Mouse (Mus musculus): Measurements from ENCODE around the gene Cep350.

DNA sequence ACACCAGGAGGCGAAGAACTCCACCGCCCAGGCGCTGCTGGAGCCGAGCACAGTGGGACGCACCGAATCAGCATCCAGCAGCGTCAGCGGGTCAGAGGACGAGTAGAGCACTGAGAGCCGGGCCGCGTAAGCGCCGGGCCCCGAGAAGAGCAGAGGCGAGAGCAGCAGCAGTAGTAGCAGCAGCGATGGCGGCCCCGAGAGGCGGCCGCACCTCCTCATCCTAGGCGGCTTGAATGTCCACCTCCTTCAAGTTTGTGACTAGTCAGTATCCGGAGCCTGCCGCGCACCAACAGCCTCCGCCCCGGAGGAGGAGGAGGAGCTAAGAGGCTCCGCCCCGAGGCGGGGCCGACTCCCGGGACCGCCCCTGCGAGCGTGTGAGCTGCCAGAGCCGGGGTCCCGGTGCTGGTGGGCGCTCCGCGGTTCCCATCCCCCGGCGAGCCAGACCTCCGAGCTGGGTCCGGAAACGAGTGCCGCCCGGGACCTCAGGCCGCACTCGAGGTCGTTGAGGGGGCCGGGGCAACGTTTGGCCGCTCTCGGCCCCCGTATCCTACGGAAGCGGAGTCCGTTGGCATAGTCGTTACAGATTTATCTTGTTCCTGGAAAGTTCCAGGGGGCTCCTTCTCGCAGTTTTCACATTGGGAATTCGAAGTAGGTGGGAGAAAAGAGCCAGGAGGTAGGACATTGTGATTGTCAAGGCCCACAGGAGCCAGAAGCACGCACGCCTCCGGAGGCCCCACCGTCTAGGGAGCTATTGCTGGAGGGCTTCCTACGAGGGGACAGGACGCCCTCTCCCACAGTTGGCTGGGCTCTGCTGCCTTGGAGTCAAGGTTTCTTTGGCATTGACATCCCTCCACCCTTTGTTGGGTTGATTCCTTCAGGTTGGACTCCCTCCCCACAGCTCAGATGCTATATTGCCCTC lies 160.2 kb downstream of the Cep350 start, which contains the start of gene Qsox1:
- peak; percentile 92 for TF ChIP-seq POLR2A (IDR thresholded peaks at IDR 0.05; ENCODE audit: low read depth, low read length)
- TF ChIP-seq CTCF (IDR thresholded peaks at IDR 0.05; ENCODE audit: extremely low read depth, insufficient read length, insufficient replicate concordance, low read depth, low read length): no peak

Measured in small intestine, adult 2 months (tissue).